Mouse (Mus musculus) adrenal gland, adult 18-20 months (tissue): ENCODE results near the gene Napepld. TPM values are rescaled to one million over a fixed set of nuclear protein-coding genes. Genes with fewer than 3 reads are reported as not detected.
"Not testable (repeated sequence)": the region's sequence is repeated elsewhere in the genome, so short reads cannot be mapped to it uniquely, and the experiment has no call there.

ENCODE experiments used
- DNase-seq, 2 experiments: peaks; one replicate each; pipeline ENCODE4 v3.0.0; 2021 to 2022; ENCODE audit warnings: low spot score in 2 of 2
- total RNA-seq, 2 experiments: library from RNA; stranded (reverse); gene quantifications; 1 replicate in 1 of 2; 2 replicates in 1 of 2; pipeline ENCODE4 v1.2.3; 2021

Napepld gene
- total RNA-seq, 2 experiments from 2014 or later: 9.8 to 26.2 TPM

- DNase-seq: no peak
These were observed 31.9 kb downstream of the Napepld start for GRCm38 (mm10) chr5:21669307-21669706.

- DNase-seq: no peak
These were observed 33.7 kb downstream of the Napepld start for GRCm38 (mm10) chr5:21667191-21668137.

GRCm38 (mm10) chr5:21663081-21663480, 38.1 kb downstream of the Napepld start:
- no peak for DNase-seq

GRCm38 (mm10) chr5:21660850-21661249, 40.3 kb downstream of the Napepld start:
- no peak for DNase-seq

- DNase-seq: peak; percentile 81 to 82
These were observed 42.4 kb downstream of the Napepld start for GRCm38 (mm10) chr5:21658623-21659395.

GRCm38 (mm10) chr5:21658038-21658437, 43.2 kb downstream of the Napepld start:
- DNase-seq: no peak

- no peak for DNase-seq
These were observed 44.3 kb downstream of the Napepld start for GRCm38 (mm10) chr5:21656912-21657311.

- no peak for DNase-seq
These were observed 49.1 kb downstream of the Napepld start for GRCm38 (mm10) chr5:21651885-21652612.

GRCm38 (mm10) chr5:21650736-21651135, 50.5 kb downstream of the Napepld start:
- no peak for DNase-seq

GRCm38 (mm10) chr5:21646133-21646491, 55.1 kb downstream of the Napepld start:
- DNase-seq: no peak

- DNase-seq: peak; percentile 73 to 74
These were observed 55.6 kb downstream of the Napepld start, which contains the start of the genes Fbxl13 and Armc10 for GRCm38 (mm10) chr5:21645439-21646132. TSS of gene Fbxl13 (minus strand) at chr5:21645634. TSS of gene Armc10 (plus strand) at chr5:21645813.

GRCm38 (mm10) chr5:21644891-21645438, 56.2 kb downstream of the Napepld start:
- DNase-seq: peak in 1 of 2 experiments; percentile 28

- no peak for DNase-seq
These were observed 57.6 kb downstream of the Napepld start for GRCm38 (mm10) chr5:21643606-21644005.

- no peak for DNase-seq
These were observed 60.2 kb downstream of the Napepld start for GRCm38 (mm10) chr5:21640961-21641360.

- no peak for DNase-seq
These were observed 75.3 kb downstream of the Napepld start for GRCm38 (mm10) chr5:21625916-21626315.

GRCm38 (mm10) chr5:21616450-21617009, 84.7 kb downstream of the Napepld start:
- no peak for DNase-seq

- not testable (repeated sequence) for DNase-seq
These were observed 86.9 kb downstream of the Napepld start for GRCm38 (mm10) chr5:21614299-21614698.
